Mouse (Mus musculus): ENCODE measurements around the gene Tacc2. TPM values are rescaled to one million over a fixed set of nuclear protein-coding genes. Genes with fewer than 3 reads are reported as not detected.

Tacc2 gene
- total and polyA plus RNA-seq, 2 experiments: 10.0 to 14.3 TPM

DNA sequence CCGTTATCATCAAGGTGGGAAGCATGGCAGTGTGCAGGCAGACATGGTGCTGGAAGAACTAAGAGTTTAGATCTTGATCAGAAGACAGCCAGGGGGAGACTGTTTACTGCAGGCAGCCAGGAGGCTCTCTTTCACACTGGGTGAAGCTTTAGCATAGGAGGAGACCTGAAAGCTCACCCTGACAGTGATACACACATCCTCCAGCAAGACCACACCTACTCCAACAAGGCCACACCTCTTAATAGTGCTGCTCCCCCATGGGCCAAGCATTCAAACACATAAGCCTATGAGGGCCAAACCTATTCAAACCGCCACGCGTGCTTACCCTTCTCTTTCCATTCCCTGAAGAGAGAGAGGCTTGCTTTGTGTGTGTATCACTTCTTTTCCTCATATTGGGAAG lies 14.0 kb upstream of the Tacc2 start:
- TF ChIP-seq CTCF (IDR thresholded peaks at IDR 0.05; ENCODE audit: low read depth, low read length) (no peak), POLR2A (IDR thresholded peaks at IDR 0.05; ENCODE audit: extremely low read depth, insufficient read depth, low read length) (no peak)
- 95% methylated on average over 4 of the region's 4 CpGs for WGBS

DNA sequence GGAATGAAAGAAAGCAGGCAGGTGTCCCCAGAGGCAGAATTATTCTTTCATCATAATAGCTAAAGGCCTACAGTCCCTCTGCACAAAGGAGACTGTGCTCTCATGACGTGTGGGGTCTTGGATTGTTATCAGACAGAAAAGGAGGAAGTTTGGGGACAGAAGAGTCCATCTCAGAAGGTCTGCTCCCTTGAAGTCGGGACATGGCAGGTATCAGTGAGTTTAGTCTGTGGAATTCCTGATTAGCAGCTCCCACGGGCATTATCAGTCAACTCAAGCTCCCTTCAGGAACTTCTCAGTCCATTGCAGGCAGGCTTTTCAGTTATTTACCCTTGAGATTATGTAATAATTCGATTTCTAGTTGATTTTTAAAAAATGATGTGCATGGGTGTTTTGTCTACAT lies 13.4 kb upstream of the Tacc2 start:
- H3K27me3 ChIP-seq (ENCODE audit: control insufficient read depth, insufficient read depth, low read length): no peaks in the 10 kb centered on the region
- no peak overlapping the region for H3K4me3 ChIP-seq (ENCODE audit: insufficient read depth, low read depth, low read length)
- WGBS: 47% methylated on average over 4 of the region's 4 CpGs
- H3K36me3 ChIP-seq (ENCODE audit: control insufficient read depth, insufficient read depth, low read length): no peaks in the 10 kb centered on the region
- no peaks in the 10 kb centered on the region for H3K4me1 ChIP-seq (ENCODE audit: control insufficient read depth, insufficient read depth, low read length)
- peak; percentile 28 for DNase-seq (ENCODE audit: extremely low read depth, low read depth, low spot score)
- H3K9ac ChIP-seq (ENCODE audit: low read depth, low read length): no peak overlapping the region
- no peaks in the 10 kb centered on the region for H3K79me2 ChIP-seq (ENCODE audit: control insufficient read depth, insufficient read depth, low read length)
- TF ChIP-seq POLR2A (IDR thresholded peaks at IDR 0.05; ENCODE audit: extremely low read depth, insufficient read depth, low read length): no peak
- no peak for TF ChIP-seq CTCF (IDR thresholded peaks at IDR 0.05; ENCODE audit: low read depth, low read length)
- no peak overlapping the region for H3K27ac ChIP-seq (replicated peaks; ENCODE audit: insufficient read depth, low read depth, low read length)

More for the DNA sequence above, 14.0 kb upstream of the Tacc2 start:
- H3K9ac ChIP-seq (ENCODE audit: low read depth, low read length): no peak overlapping the region
- no peaks in the 10 kb centered on the region for H3K79me2 ChIP-seq (ENCODE audit: control insufficient read depth, insufficient read depth, low read length)
- no peak for DNase-seq (ENCODE audit: extremely low read depth, low read depth, low spot score)
- no peaks in the 10 kb centered on the region for H3K27me3 ChIP-seq (ENCODE audit: control insufficient read depth, insufficient read depth, low read length)
- H3K4me3 ChIP-seq (ENCODE audit: insufficient read depth, low read depth, low read length): no peak overlapping the region
- H3K36me3 ChIP-seq (ENCODE audit: control insufficient read depth, insufficient read depth, low read length): no peaks in the 10 kb centered on the region
- no peaks in the 10 kb centered on the region for H3K4me1 ChIP-seq (ENCODE audit: control insufficient read depth, insufficient read depth, low read length)
- no peak overlapping the region for H3K27ac ChIP-seq (replicated peaks; ENCODE audit: insufficient read depth, low read depth, low read length)

DNA sequence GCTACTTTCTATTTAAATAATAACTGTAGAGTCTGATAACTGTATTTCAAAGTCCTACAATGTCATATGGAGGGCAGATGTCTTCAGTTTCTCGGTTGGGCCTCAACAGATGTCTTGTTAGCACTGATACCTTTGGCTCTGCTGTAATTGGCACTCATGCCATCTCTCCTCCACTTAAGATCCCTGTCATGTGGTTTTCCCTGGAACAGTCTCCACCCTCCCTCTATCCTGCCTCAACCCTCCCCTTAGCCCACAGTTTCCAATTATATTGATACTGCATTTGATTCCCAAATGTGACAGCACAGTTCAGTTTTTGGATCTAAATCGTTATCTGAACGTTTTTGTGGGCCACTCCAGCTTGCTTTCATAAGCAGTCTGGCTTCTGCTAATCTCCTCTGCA lies 12.6 kb upstream of the Tacc2 start:
- 66% methylated on average over 3 of the region's 3 CpGs for WGBS
- no peak for TF ChIP-seq CTCF (IDR thresholded peaks at IDR 0.05; ENCODE audit: low read depth, low read length)
- no peak for TF ChIP-seq POLR2A (IDR thresholded peaks at IDR 0.05; ENCODE audit: extremely low read depth, insufficient read depth, low read length)
- Histone ChIP-seq H3K27me3 (ENCODE audit: control insufficient read depth, insufficient read depth, low read length) (no peaks in the 10 kb centered on the region), H3K9ac (ENCODE audit: low read depth, low read length) (no peak overlapping the region), H3K27ac (replicated peaks; ENCODE audit: insufficient read depth, low read depth, low read length) (no peak overlapping the region), H3K4me1 (ENCODE audit: control insufficient read depth, insufficient read depth, low read length) (peaks cover 4% of the 10 kb centered on the region; the same call in 1 of the 2 replicates), H3K4me3 (ENCODE audit: insufficient read depth, low read depth, low read length) (no peak overlapping the region), H3K36me3 (ENCODE audit: control insufficient read depth, insufficient read depth, low read length) (no peaks in the 10 kb centered on the region), H3K79me2 (ENCODE audit: control insufficient read depth, insufficient read depth, low read length) (no peaks in the 10 kb centered on the region)
- DNase-seq (ENCODE audit: extremely low read depth, low read depth, low spot score): no peak

DNA sequence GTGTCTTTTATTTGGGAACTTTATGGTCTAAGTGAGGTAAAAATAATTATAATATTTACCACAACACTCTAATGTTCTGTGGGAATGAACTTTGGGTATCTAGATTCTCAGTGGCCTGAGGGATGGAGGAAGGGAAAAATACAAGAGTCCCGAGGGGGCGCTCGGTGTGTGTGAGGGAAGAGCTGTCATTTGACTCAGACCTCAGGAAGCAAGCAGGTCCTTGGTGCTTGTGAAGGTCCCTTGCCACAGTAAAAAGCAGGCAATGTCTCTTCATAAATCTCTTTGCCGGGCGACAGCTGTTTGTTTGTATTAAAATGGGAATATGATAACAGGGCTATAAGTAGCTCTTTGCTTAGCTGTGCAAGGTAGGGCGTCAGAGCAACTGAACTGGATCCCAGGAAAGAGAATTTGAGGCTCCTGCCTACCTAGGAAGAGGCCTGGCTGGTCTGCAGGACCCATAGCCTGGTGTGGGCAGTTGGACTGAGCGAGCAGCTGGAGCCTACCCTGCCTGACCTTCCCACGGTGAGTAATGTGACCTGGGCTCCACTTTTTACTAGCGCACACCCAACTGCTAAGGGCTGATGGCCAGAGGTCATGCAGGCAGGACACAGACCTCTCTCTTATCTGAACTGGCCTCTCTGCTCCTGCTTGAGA lies 8.3 kb upstream of the Tacc2 start:
- WGBS: 37% methylated on average over 9 of the region's 9 CpGs
- DNase-seq (ENCODE audit: extremely low read depth, low read depth, low spot score): peak; percentile 92
- H3K4me3 ChIP-seq (ENCODE audit: insufficient read depth, low read depth, low read length): no peak overlapping the region
- TF ChIP-seq CTCF (IDR thresholded peaks at IDR 0.05; ENCODE audit: low read depth, low read length) (no peak), POLR2A (IDR thresholded peaks at IDR 0.05; ENCODE audit: extremely low read depth, insufficient read depth, low read length) (no peak)
- H3K4me1 ChIP-seq (ENCODE audit: control insufficient read depth, insufficient read depth, low read length): peaks cover 12% of the 10 kb centered on the region
- H3K79me2 ChIP-seq (ENCODE audit: control insufficient read depth, insufficient read depth, low read length): no peaks in the 10 kb centered on the region
- H3K36me3 ChIP-seq (ENCODE audit: control insufficient read depth, insufficient read depth, low read length): no peaks in the 10 kb centered on the region
- H3K27me3 ChIP-seq (ENCODE audit: control insufficient read depth, insufficient read depth, low read length): no peaks in the 10 kb centered on the region
- no peak overlapping the region for H3K27ac ChIP-seq (replicated peaks; ENCODE audit: insufficient read depth, low read depth, low read length)
- no peak overlapping the region for H3K9ac ChIP-seq (ENCODE audit: low read depth, low read length)

DNA sequence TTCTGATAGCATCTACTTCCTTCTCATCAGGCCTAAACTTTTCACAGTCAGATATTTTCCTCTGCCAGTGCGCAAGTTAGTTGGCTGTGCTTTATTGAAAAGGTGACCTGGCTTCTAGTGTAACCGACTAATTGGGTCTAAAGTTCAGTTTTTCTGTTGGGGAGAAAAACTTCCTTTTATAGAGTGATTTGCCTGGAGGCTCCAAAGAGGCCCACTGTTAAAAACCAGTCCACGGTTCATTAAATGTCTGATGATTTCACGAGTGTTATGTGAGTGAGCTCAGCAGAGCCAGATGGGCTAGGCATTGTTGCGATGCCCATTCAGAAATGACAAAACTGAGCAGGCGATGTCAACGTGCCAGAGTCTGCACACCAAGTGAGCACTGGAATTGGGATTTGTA lies 6.8 kb upstream of the Tacc2 start:
- H3K4me3 ChIP-seq (ENCODE audit: insufficient read depth, low read depth, low read length): no peak overlapping the region
- DNase-seq (ENCODE audit: extremely low read depth, low read depth, low spot score): peak; percentile 75
- H3K79me2 ChIP-seq (ENCODE audit: control insufficient read depth, insufficient read depth, low read length): no peaks in the 10 kb centered on the region
- H3K9ac ChIP-seq (ENCODE audit: low read depth, low read length): no peak overlapping the region
- 0 out of 2 replicates have a peak overlapping the region, but pooled peaks have one; percentile 18 for H3K27ac ChIP-seq (replicated peaks; ENCODE audit: insufficient read depth, low read depth, low read length)
- H3K4me1 ChIP-seq (ENCODE audit: control insufficient read depth, insufficient read depth, low read length): peaks cover 17% of the 10 kb centered on the region
- H3K36me3 ChIP-seq (ENCODE audit: control insufficient read depth, insufficient read depth, low read length): no peaks in the 10 kb centered on the region
- 53% methylated on average over 7 of the region's 7 CpGs for WGBS
- H3K27me3 ChIP-seq (ENCODE audit: control insufficient read depth, insufficient read depth, low read length): no peaks in the 10 kb centered on the region
- no peak for TF ChIP-seq POLR2A (IDR thresholded peaks at IDR 0.05; ENCODE audit: extremely low read depth, insufficient read depth, low read length)
- no peak for TF ChIP-seq CTCF (IDR thresholded peaks at IDR 0.05; ENCODE audit: low read depth, low read length)

DNA sequence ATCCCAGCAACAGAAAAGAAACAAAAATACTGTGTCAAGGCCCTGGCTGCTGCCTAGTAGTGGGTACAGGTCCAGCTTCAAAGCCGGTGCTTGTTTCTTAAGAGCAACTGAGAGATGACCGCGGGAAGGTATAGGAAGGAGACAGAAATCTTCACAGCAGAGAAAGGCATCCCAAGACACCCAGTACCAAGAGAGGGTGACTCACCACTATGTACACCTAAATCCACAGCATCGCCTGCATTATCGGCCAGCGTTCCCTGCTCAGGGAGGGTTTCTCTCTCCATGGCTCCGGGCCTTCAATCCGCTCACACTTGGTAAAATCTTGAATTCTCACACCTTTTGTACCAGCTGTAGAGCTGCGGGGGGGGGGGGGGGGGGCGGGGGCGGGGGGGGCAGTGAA lies 4.4 kb upstream of the Tacc2 start, which contains the start of gene Nsmce4a:
Gene Nsmce4a, minus strand, starts transcription at position 298 of the 400 bp plus-strand sequence.
- Histone ChIP-seq H3K9ac (ENCODE audit: low read depth, low read length) (no peak within 1 kb of the TSS), H3K4me3 (ENCODE audit: insufficient read depth, low read depth, low read length) (no peak within 1 kb of the TSS), H3K27ac (replicated peaks; ENCODE audit: insufficient read depth, low read depth, low read length) (no peak within 1 kb of the TSS), H3K79me2 (ENCODE audit: control insufficient read depth, insufficient read depth, low read length) (no peaks in the 10 kb centered on the region), H3K36me3 (ENCODE audit: control insufficient read depth, insufficient read depth, low read length) (no peaks in the 10 kb centered on the region), H3K4me1 (ENCODE audit: control insufficient read depth, insufficient read depth, low read length) (peaks cover 17% of the 10 kb centered on the region), H3K27me3 (ENCODE audit: control insufficient read depth, insufficient read depth, low read length) (no peaks in the 10 kb centered on the region)
- WGBS: 75% methylated on average over 11 of the region's 11 CpGs
- no peak for DNase-seq (ENCODE audit: extremely low read depth, low read depth, low spot score)
- TF ChIP-seq POLR2A (IDR thresholded peaks at IDR 0.05; ENCODE audit: extremely low read depth, insufficient read depth, low read length) (no peak), CTCF (IDR thresholded peaks at IDR 0.05; ENCODE audit: low read depth, low read length) (no peak)

Measured in liver, adult 2 months (tissue).